Mouse (Mus musculus) midbrain, embryonic 13.5 days (tissue): Measurements from ENCODE around the gene Fhl2. TPM values are rescaled to one million over a fixed set of nuclear protein-coding genes. Genes with fewer than 3 reads are reported as not detected.
"Not testable (repeated sequence)": the region's sequence is repeated elsewhere in the genome, so short reads cannot be mapped to it uniquely, and the experiment has no call there.

ENCODE experiments used
- ATAC-seq: fragments of 200-750 bp; cut with Nextera tagmentation; 2 replicates; pipeline ENCODE4 v1.8.0; 2017; ENCODE audit warnings: mild to moderate bottlenecking, moderate TSS enrichment, moderate library complexity
- H3K27ac ChIP-seq: fragments of 300-500 bp; sonication (generic); 2 replicates; pipeline ENCODE4 v1.5.1; 2015; ENCODE audit warnings: inconsistent platforms, mild to moderate bottlenecking, moderate library complexity
- H3K27me3 ChIP-seq: fragments of 300-500 bp; sonication (generic); 2 replicates; pipeline ENCODE4 v1.6.1; 2015; ENCODE audit warnings: mild to moderate bottlenecking, inconsistent platforms
- H3K36me3 ChIP-seq: fragments of 300-500 bp; sonication (generic); 2 replicates; pipeline ENCODE4 v1.6.1; 2015; ENCODE audit warnings: mild to moderate bottlenecking, inconsistent platforms
- H3K4me1 ChIP-seq: fragments of 300-500 bp; sonication (generic); replicated peaks from 2 replicates; pipeline ENCODE4 v1.6.1; 2015; ENCODE audit warnings: inconsistent platforms
- H3K4me2 ChIP-seq: fragments of 300-500 bp; sonication (generic); replicated peaks from 2 replicates; pipeline ENCODE4 v1.6.1; 2015; ENCODE audit warnings: moderate library complexity, mild to moderate bottlenecking, inconsistent platforms
- H3K4me3 ChIP-seq: fragments of 300-500 bp; sonication (generic); replicated peaks from 2 replicates; pipeline ENCODE4 v1.5.1; 2015; ENCODE audit warnings: mild to moderate bottlenecking, inconsistent platforms
- H3K9ac ChIP-seq: fragments of 300-500 bp; sonication (generic); replicated peaks from 2 replicates; pipeline ENCODE4 v1.6.1; 2015; ENCODE audit warnings: mild to moderate bottlenecking, inconsistent platforms
- H3K9me3 ChIP-seq: fragments of 300-500 bp; sonication (generic); 2 replicates; pipeline ENCODE4 v1.6.1; 2016; ENCODE audit warnings: mild to moderate bottlenecking, inconsistent platforms
- WGBS: fragments of 180-500 bp; shearing (Covaris S2); methylation state at CpG from one replicate; pipeline ENCODE4 v1.1.7; 2015; 5-methylcytosine and 5-hydroxymethylcytosine counted together
- polyA plus RNA-seq: library from polyadenylated mRNA; unstranded; fragments of >200 nt; fragmentation: Nextera tagmentation; extraction: Ambion mirVana; gene quantifications from 2 replicates; pipeline ENCODE4 v1.2.1, GENCODE M21; 2015

The Fhl2 gene
- polyA plus RNA-seq, 1 experiment from 2014 or later = 10.2 TPM

GRCm38 (mm10) chr1:43143791-43144190 is 53.0 kb downstream of the Fhl2 start:
- ATAC-seq = no peak
- no peaks in the 10 kb centered on the region for H3K36me3 ChIP-seq
- 94% methylated on average over 4 of the region's 4 CpGs for WGBS
- no peak overlapping the region for H3K27ac ChIP-seq
- no peak overlapping the region for H3K9ac ChIP-seq
- H3K9me3 ChIP-seq = no peaks in the 10 kb centered on the region
- H3K4me1 ChIP-seq = no peaks in the 10 kb centered on the region
- no peak overlapping the region for H3K4me2 ChIP-seq
- H3K27me3 ChIP-seq = no peaks in the 10 kb centered on the region
- H3K4me3 ChIP-seq = no peak overlapping the region

DNA sequence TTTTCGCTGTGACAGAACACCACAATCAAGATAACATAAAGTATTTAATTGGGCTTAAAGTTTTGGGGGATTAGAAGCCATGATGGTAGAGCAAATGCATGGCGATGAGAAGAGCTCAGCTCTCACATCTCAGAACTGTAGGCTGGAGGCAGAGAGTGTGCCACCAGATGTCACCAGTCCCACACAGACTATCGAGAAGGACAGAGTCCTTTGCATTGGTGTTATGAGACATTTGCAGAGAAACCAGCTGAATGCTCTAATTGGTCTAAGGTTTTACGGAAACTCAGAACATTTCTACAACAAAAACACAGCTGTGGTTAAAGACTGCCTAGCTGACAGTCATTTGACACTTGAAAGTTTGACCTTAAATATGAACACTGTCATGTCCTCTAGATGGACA is 53.5 kb downstream of the Fhl2 start:
- 91% methylated on average over 4 of the region's 4 CpGs for WGBS
- Histone ChIP-seq H3K4me2 (no peak overlapping the region), H3K27ac (no peak overlapping the region), H3K9me3 (no peaks in the 10 kb centered on the region), H3K27me3 (no peaks in the 10 kb centered on the region), H3K4me3 (no peak overlapping the region), H3K36me3 (no peaks in the 10 kb centered on the region), H3K9ac (no peak overlapping the region), H3K4me1 (no peaks in the 10 kb centered on the region)
- ATAC-seq = no peak

DNA sequence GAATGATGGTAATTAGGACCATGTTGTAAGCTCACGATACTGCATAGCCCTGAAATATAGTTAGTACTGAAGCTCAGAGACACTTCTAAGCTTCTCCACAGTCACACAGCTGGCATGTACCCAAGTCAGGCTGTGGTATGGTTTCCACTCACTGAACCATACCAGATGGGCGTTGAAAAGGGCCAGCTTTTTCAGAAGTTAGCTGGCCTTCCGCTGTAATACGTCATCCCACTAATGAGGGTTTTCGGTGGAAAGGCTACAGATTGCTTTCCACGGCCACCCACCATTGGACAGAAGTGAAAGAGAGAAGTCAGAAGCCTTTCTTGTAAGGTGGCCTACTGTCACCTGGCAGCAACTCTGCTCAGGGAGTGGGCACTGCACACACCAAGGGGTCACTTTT is 53.9 kb downstream of the Fhl2 start:
- H3K27ac ChIP-seq = no peak overlapping the region
- no peaks in the 10 kb centered on the region for H3K4me1 ChIP-seq
- H3K4me2 ChIP-seq = no peak overlapping the region
- H3K4me3 ChIP-seq = no peak overlapping the region
- WGBS = 85% methylated on average over 6 of the region's 6 CpGs
- H3K36me3 ChIP-seq = no peaks in the 10 kb centered on the region
- no peaks in the 10 kb centered on the region for H3K27me3 ChIP-seq
- ATAC-seq = no peak
- H3K9me3 ChIP-seq = no peaks in the 10 kb centered on the region
- H3K9ac ChIP-seq = no peak overlapping the region

DNA sequence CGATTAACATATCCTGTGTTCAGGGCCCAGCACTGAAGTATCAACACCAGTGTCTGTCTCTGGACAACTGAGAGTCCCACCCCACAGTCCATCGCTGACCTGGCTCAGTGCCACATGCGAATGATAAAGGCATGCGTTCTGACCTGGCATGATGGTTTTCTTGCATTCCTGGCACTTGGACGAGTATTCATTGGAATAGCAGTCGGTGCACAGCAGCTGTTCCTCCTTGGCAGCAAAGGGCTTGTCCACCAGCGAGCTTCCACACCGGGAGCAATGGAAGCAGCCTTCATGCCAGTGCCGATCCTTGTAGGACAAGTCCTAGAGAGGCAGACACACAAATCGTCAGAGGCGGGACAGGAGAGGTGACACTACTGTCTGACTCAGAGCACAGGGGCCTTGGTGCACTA is 55.2 kb downstream of the Fhl2 start:
- H3K4me3 ChIP-seq = no peak overlapping the region
- H3K4me2 ChIP-seq = no peak overlapping the region
- no peaks in the 10 kb centered on the region for H3K27me3 ChIP-seq
- H3K9me3 ChIP-seq = no peaks in the 10 kb centered on the region
- no peak for ATAC-seq
- H3K9ac ChIP-seq = no peak overlapping the region
- WGBS = 90% methylated on average over 11 of the region's 11 CpGs
- no peak overlapping the region for H3K27ac ChIP-seq
- H3K4me1 ChIP-seq = no peaks in the 10 kb centered on the region
- H3K36me3 ChIP-seq = no peaks in the 10 kb centered on the region

GRCm38 (mm10) chr1:43139587-43140266 is 57.1 kb downstream of the Fhl2 start:
- H3K27ac ChIP-seq = no peak overlapping the region
- peak; percentile 91 for ATAC-seq
- no peak overlapping the region for H3K4me2 ChIP-seq
- H3K4me3 ChIP-seq = no peak overlapping the region
- no peaks in the 10 kb centered on the region for H3K4me1 ChIP-seq
- 52% methylated on average over 8 of the region's 8 CpGs for WGBS
- no peaks in the 10 kb centered on the region for H3K27me3 ChIP-seq
- H3K9ac ChIP-seq = no peak overlapping the region
- no peaks in the 10 kb centered on the region for H3K36me3 ChIP-seq
- H3K9me3 ChIP-seq = no peaks in the 10 kb centered on the region

DNA sequence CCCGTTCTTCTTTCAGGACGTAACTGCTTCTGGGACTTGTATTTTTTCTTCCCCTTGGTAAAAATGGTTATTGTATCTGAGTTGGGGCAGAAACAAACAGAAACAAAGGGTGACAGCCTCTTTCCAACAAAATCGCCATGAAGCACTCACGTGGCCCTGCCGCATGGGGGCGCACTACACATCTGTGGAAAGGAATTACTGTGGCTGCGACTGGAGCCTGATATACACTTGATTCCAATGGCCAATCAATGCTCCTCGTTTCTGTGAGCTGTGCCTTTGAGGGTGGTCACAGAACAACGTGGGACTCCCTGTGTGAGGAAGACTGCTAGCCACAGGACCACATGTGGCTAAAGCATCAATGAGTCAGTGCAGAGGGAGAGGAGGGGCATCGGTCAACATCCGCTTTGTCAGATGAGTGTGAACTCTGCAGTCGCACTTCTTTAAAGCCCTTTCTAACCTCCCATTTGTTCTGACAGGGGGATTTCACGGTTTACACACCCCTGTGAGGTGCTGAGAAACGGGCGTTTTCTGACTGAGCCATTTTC is 58.4 kb downstream of the Fhl2 start:
- no peak overlapping the region for H3K27ac ChIP-seq
- no peak overlapping the region for H3K4me3 ChIP-seq
- H3K9ac ChIP-seq = no peak overlapping the region
- no peaks in the 10 kb centered on the region for H3K36me3 ChIP-seq
- no peaks in the 10 kb centered on the region for H3K9me3 ChIP-seq
- H3K4me1 ChIP-seq = no peaks in the 10 kb centered on the region
- no peaks in the 10 kb centered on the region for H3K27me3 ChIP-seq
- no peak for ATAC-seq
- WGBS = 71% methylated on average over 15 of the region's 15 CpGs
- H3K4me2 ChIP-seq = no peak overlapping the region

- H3K27ac ChIP-seq = no peak overlapping the region
- no peaks in the 10 kb centered on the region for H3K9me3 ChIP-seq
- WGBS = 90% methylated on average over 5 of the region's 5 CpGs
- no peak overlapping the region for H3K4me2 ChIP-seq
- H3K9ac ChIP-seq = no peak overlapping the region
- no peaks in the 10 kb centered on the region for H3K36me3 ChIP-seq
- no peak for ATAC-seq
- H3K4me3 ChIP-seq = no peak overlapping the region
- H3K27me3 ChIP-seq = no peaks in the 10 kb centered on the region
- H3K4me1 ChIP-seq = no peaks in the 10 kb centered on the region
Observed at GRCm38 (mm10) chr1:43137334-43137733, 59.5 kb downstream of the Fhl2 start.

DNA sequence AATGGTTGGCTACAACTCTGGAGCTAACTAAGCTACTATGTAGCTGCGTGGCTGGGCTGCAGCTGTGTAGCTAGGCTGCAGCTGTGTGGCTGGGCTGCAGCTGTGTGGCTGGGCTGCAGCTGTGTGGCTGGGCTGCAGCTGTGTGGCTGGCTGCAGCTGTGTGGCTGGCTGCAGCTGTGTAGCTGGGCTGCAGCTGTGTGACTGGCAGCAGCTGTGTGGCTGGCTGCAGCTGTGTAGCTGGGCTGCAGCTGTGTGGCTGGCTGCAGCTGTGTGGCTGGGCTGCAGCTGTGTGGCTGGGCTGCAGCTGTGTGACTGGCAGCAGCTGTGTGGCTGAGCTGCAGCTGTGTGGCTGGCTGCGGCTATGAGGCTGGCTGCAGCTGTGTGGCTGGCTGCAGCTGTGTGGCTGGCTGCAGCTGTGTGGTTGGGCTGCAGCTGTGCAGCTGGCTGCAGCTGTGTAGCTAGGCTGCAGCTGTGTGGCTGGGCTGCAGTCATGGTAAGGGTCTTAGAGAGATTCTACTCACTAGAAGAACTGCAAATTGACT is 60.2 kb downstream of the Fhl2 start:
- not testable (repeated sequence) for H3K9ac ChIP-seq, H3K9me3 ChIP-seq, ATAC-seq, H3K4me3 ChIP-seq, H3K27me3 ChIP-seq, H3K36me3 ChIP-seq, H3K27ac ChIP-seq, H3K4me1 ChIP-seq, H3K4me2 ChIP-seq
- WGBS = 74% methylated on average over 2 of the region's 2 CpGs

DNA sequence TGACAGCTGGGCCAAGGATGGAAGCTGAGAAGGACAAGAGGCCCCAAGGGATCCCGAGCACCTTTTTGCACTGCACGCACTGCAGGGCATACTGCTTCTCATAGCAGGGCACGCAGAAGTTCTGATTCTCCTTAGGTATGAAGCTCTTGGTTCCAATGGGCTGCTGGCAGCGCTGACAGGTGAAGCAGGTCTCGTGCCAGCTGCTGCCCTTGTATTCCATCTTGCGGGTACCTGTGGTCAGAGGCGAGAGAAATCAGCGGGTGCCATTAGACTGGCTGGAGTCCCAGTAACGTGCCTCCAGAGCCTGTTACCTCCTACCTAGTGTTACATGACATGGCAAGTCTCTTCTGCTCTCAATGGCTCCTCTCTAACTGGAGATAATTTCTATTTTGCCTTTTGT is 65.2 kb downstream of the Fhl2 start:
- H3K27ac ChIP-seq = no peak overlapping the region
- 91% methylated on average over 9 of the region's 9 CpGs for WGBS
- H3K36me3 ChIP-seq = peaks cover 7% of the 10 kb centered on the region; the same call in 1 of the 2 replicates
- H3K4me1 ChIP-seq = no peaks in the 10 kb centered on the region
- no peak overlapping the region for H3K4me3 ChIP-seq
- no peaks in the 10 kb centered on the region for H3K27me3 ChIP-seq
- no peak for ATAC-seq
- no peak overlapping the region for H3K9ac ChIP-seq
- H3K4me2 ChIP-seq = no peak overlapping the region
- no peaks in the 10 kb centered on the region for H3K9me3 ChIP-seq

DNA sequence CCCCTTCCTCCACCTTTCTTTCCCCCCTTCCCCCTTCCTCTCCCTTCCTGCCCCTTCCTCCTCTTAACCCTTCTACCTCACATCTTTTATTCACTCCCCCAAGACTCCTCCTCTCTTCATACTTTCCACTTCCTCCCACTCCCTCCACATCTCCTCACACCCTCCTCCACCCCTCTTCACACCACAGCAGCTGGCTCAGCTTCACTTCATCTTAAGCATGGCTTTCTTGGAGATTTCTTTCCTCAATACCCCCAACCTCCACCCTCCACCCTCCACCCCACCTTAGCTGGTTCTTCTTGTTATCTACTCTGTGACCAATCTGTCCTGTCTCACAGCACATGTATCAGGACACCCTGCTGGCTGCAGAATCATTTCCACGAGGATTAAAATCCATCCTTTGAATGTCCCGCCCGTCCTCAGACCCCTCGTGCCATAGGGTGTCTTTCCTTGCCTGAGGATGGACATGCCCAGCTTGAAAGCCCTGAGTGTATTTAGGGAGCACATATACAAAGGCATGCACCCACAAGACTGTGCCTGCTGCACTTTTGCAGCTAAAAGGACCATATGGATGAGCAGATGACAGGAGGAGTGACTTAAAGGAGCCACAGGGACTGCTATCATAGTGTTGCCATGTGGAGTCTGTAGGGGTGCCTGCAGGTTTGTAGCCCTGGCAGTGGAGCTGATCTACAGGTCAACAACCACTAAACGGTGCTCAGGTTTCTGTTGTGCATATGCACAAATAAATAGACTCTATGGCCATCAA is 66.4 kb downstream of the Fhl2 start:
- Histone ChIP-seq H3K27ac (no peak overlapping the region), H3K36me3 (peaks cover 7% of the 10 kb centered on the region; the same call in 1 of the 2 replicates), H3K27me3 (no peaks in the 10 kb centered on the region), H3K4me3 (no peak overlapping the region), H3K4me2 (no peak overlapping the region), H3K4me1 (no peaks in the 10 kb centered on the region), H3K9me3 (no peaks in the 10 kb centered on the region), H3K9ac (no peak overlapping the region)
- ATAC-seq = no peak
- 69% methylated on average over 5 of the region's 5 CpGs for WGBS

GRCm38 (mm10) chr1:43127820-43128610 is 68.8 kb downstream of the Fhl2 start:
- Histone ChIP-seq H3K4me1 (no peaks in the 10 kb centered on the region), H3K4me3 (no peak overlapping the region), H3K4me2 (no peak overlapping the region), H3K27ac (no peak overlapping the region), H3K36me3 (peaks cover 15% of the 10 kb centered on the region), H3K9ac (no peak overlapping the region), H3K9me3 (no peaks in the 10 kb centered on the region), H3K27me3 (no peaks in the 10 kb centered on the region)
- WGBS = 84% methylated on average over 8 of the region's 8 CpGs
- ATAC-seq = no peak

DNA sequence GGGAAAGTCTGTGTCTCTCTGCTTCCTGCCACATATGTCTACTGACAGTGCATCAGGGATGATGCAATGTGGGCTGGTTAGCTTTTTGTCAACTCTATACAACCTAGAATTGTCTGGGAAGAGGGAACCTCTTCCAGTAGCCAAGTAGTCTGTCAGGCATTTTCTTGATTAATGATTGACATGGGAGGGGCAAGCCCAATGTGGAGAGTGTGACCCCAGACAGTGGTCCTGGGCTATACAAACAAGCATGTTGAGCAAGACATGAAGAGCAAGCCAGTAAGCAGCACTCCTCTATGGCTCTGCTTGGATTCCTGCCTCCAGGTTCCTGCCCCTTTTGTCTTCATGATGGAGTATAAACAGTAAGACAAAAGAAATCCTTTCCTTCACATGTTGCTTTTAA is 69.6 kb downstream of the Fhl2 start:
- no peaks in the 10 kb centered on the region for H3K9me3 ChIP-seq
- H3K27ac ChIP-seq = no peak overlapping the region
- H3K27me3 ChIP-seq = no peaks in the 10 kb centered on the region
- no peak overlapping the region for H3K4me3 ChIP-seq
- H3K4me1 ChIP-seq = no peaks in the 10 kb centered on the region
- no peak overlapping the region for H3K9ac ChIP-seq
- ATAC-seq = no peak
- peaks cover 15% of the 10 kb centered on the region for H3K36me3 ChIP-seq
- no peak overlapping the region for H3K4me2 ChIP-seq
